In genomic region chr15:78003929-78004328, GRCm38 (mm10) we compare ENCODE assay signal across 9 mouse cellular contexts. TPM values are rescaled to one million over a fixed set of nuclear protein-coding genes. Genes with fewer than 3 reads are reported as not detected.
DNase-seq lines count a peak whose midpoint lies in the region; ATAC-seq and TF ChIP-seq lines count a peak whose summit lies in the region.
"Had no signal": no experiment of that assay in that cellular context is flagged by ENCODE, and none has a peak within 500 bp of the region (broad histone marks: within the 10 kb centered on the region; RNA-seq: fewer than 3 reads in every experiment).

No protein-coding gene starts in this region.

- no peak for TF ChIP-seq CTCF in hindbrain, postnatal 0 days (IDR thresholded peaks at IDR 0.05; ENCODE audit: low read depth)
- TF ChIP-seq CTCF in ES-Bruce4 (IDR thresholded peaks at IDR 0.05; ENCODE audit: low read depth, low read length): no peak
- TF ChIP-seq CTCF in liver, adult 2 months (IDR thresholded peaks at IDR 0.05; ENCODE audit: low read depth, low read length): no peak

- H3K4me1 ChIP-seq in hindbrain, postnatal 0 days (ENCODE audit: insufficient read depth, low read length): no peaks in the 10 kb centered on the region
- no peaks in the 10 kb centered on the region for H3K4me1 ChIP-seq in hindbrain, embryonic 11.5 days (replicated peaks; ENCODE audit: control insufficient read depth, insufficient read depth, low read length)
- H3K4me1 ChIP-seq in ES-Bruce4 (ENCODE audit: control insufficient read depth, insufficient read depth, low read length): peaks cover 25% of the 10 kb centered on the region
- no peaks in the 10 kb centered on the region for H3K4me1 ChIP-seq in liver, adult 2 months (ENCODE audit: control insufficient read depth, insufficient read depth, low read length)
- peaks cover 7% of the 10 kb centered on the region for H3K4me1 ChIP-seq in midbrain, embryonic 15.5 days
- peaks cover 2% of the 10 kb centered on the region; the same call in 1 of the 2 replicates for H3K4me1 ChIP-seq in forebrain, embryonic 11.5 days (replicated peaks; ENCODE audit: control insufficient read depth, insufficient read depth, low read length)
- H3K4me1 ChIP-seq: midbrain, embryonic 12.5 days had no signal

- peak; percentile 44 for TF ChIP-seq POLR2A in ES-Bruce4 (IDR thresholded peaks at IDR 0.05; ENCODE audit: insufficient read depth, low read length)
- no peak for TF ChIP-seq POLR2A in liver, adult 2 months (IDR thresholded peaks at IDR 0.05; ENCODE audit: extremely low read depth, insufficient read depth, low read length)

- H3K4me3 ChIP-seq in hindbrain, postnatal 0 days (ENCODE audit: low read length): no peak overlapping the region
- no peak overlapping the region for H3K4me3 ChIP-seq in hindbrain, embryonic 11.5 days (ENCODE audit: low read depth, low read length)
- no peak overlapping the region for H3K4me3 ChIP-seq in ES-Bruce4 (ENCODE audit: low read depth, low read length)
- H3K4me3 ChIP-seq in liver, adult 2 months (ENCODE audit: insufficient read depth, low read depth, low read length): no peak overlapping the region
- H3K4me3 ChIP-seq in midbrain, embryonic 15.5 days: no peak overlapping the region
- no peak overlapping the region for H3K4me3 ChIP-seq in forebrain, embryonic 11.5 days (ENCODE audit: low read depth, low read length)
- H3K4me3 ChIP-seq: midbrain, embryonic 12.5 days had no signal

- intact Hi-C loops in left cerebral cortex, postnatal 10 days (cut with DNase I): no loop called here

- peak; percentile 57 for DNase-seq in hindbrain, postnatal 0 days (ENCODE audit: low spot score)
- no peak for DNase-seq in hindbrain, embryonic 11.5 days (ENCODE audit: low spot score)
- peak; percentile 5 for DNase-seq in c-Kit-positive CD71-negative TER-119-negative erythroid progenitor cells, embryonic 14.5 days (ENCODE audit: low read depth)
- peak; percentile 15 for DNase-seq in liver, adult 2 months (ENCODE audit: extremely low read depth, low read depth, low spot score)
- DNase-seq in left cerebral cortex, postnatal 10 days (ENCODE audit: extremely low spot score in 1 of 2, low spot score in 2 of 2): no peak
- no peak for DNase-seq in forebrain, embryonic 11.5 days (ENCODE audit: low spot score)

- TF ChIP-seq EP300 in ES-Bruce4 (IDR thresholded peaks at IDR 0.05; ENCODE audit: insufficient read depth, low read depth, low read length): no peak

- no peak overlapping the region for H3K27ac ChIP-seq in hindbrain, postnatal 0 days
- H3K27ac ChIP-seq in hindbrain, embryonic 11.5 days (ENCODE audit: low read depth, low read length): no peak overlapping the region
- H3K27ac ChIP-seq in ES-Bruce4 (ENCODE audit: insufficient read depth, low read length): no peak overlapping the region
- H3K27ac ChIP-seq in liver, adult 2 months (replicated peaks; ENCODE audit: insufficient read depth, low read depth, low read length): no peak overlapping the region
- no peak overlapping the region for H3K27ac ChIP-seq in midbrain, embryonic 15.5 days
- no peak overlapping the region for H3K27ac ChIP-seq in forebrain, embryonic 11.5 days (ENCODE audit: low read depth, low read length)
- H3K27ac ChIP-seq: midbrain, embryonic 12.5 days had no signal

- 43% methylated on average over 9 of the region's 9 CpGs for WGBS in hindbrain, postnatal 0 days
- 56% methylated on average over 9 of the region's 9 CpGs for WGBS in hindbrain, embryonic 11.5 days
- WGBS in liver, adult 2 months: 30% methylated on average over 9 of the region's 9 CpGs
- WGBS in midbrain, embryonic 15.5 days: 57% methylated on average over 9 of the region's 9 CpGs
- WGBS in forebrain, embryonic 11.5 days: 62% methylated on average over 9 of the region's 9 CpGs

- H3K36me3 ChIP-seq in hindbrain, postnatal 0 days (ENCODE audit: insufficient read depth, low read length): no peaks in the 10 kb centered on the region
- no peaks in the 10 kb centered on the region for H3K36me3 ChIP-seq in hindbrain, embryonic 11.5 days (ENCODE audit: control insufficient read depth, insufficient read depth, low read length)
- no peaks in the 10 kb centered on the region for H3K36me3 ChIP-seq in ES-Bruce4 (ENCODE audit: control insufficient read depth, insufficient read depth, low read length, poor library complexity, severe bottlenecking)
- no peaks in the 10 kb centered on the region for H3K36me3 ChIP-seq in liver, adult 2 months (ENCODE audit: control insufficient read depth, insufficient read depth, low read length)
- H3K36me3 ChIP-seq in midbrain, embryonic 15.5 days (replicated peaks): no peaks in the 10 kb centered on the region
- no peaks in the 10 kb centered on the region for H3K36me3 ChIP-seq in forebrain, embryonic 11.5 days (ENCODE audit: control insufficient read depth, insufficient read depth, low read length)
- H3K36me3 ChIP-seq: midbrain, embryonic 12.5 days had no signal

- no peak for ATAC-seq in hindbrain, postnatal 0 days
- no peak for ATAC-seq in hindbrain, embryonic 11.5 days (ENCODE audit: low FRiP score)
- ATAC-seq in midbrain, embryonic 15.5 days (replicated peaks): no peak
- no peak for ATAC-seq in forebrain, embryonic 11.5 days (replicated peaks; ENCODE audit: low FRiP score)

- no peaks in the 10 kb centered on the region for H3K79me2 ChIP-seq in liver, adult 2 months (ENCODE audit: control insufficient read depth, insufficient read depth, low read length)

- H3K9me3 ChIP-seq in hindbrain, postnatal 0 days (ENCODE audit: low read length): no peaks in the 10 kb centered on the region
- no peaks in the 10 kb centered on the region for H3K9me3 ChIP-seq in hindbrain, embryonic 11.5 days (ENCODE audit: control insufficient read depth, low read length)
- H3K9me3 ChIP-seq in ES-Bruce4 (replicated peaks; ENCODE audit: control insufficient read depth, insufficient read depth, low read length, poor library complexity, severe bottlenecking): no peaks in the 10 kb centered on the region
- no peaks in the 10 kb centered on the region for H3K9me3 ChIP-seq in midbrain, embryonic 15.5 days
- H3K9me3 ChIP-seq in forebrain, embryonic 11.5 days (ENCODE audit: control insufficient read depth, low read length): no peaks in the 10 kb centered on the region
- H3K9me3 ChIP-seq: midbrain, embryonic 12.5 days had no signal

- H3K9ac ChIP-seq in hindbrain, postnatal 0 days (replicated peaks; ENCODE audit: low read length): no peak overlapping the region
- no peak overlapping the region for H3K9ac ChIP-seq in hindbrain, embryonic 11.5 days (ENCODE audit: low read depth, low read length)
- H3K9ac ChIP-seq in ES-Bruce4 (ENCODE audit: low read depth, poor library complexity, severe bottlenecking): no peak overlapping the region
- H3K9ac ChIP-seq in liver, adult 2 months (ENCODE audit: low read depth, low read length): no peak overlapping the region
- no peak overlapping the region for H3K9ac ChIP-seq in midbrain, embryonic 15.5 days
- no peak overlapping the region for H3K9ac ChIP-seq in forebrain, embryonic 11.5 days (ENCODE audit: low read length)
- H3K9ac ChIP-seq: midbrain, embryonic 12.5 days had no signal

- H3K4me2 ChIP-seq in hindbrain, postnatal 0 days (ENCODE audit: low read depth, low read length): no peak overlapping the region
- H3K4me2 ChIP-seq in hindbrain, embryonic 11.5 days (replicated peaks; ENCODE audit: low read depth, low read length): no peak overlapping the region
- no peak overlapping the region for H3K4me2 ChIP-seq in midbrain, embryonic 15.5 days
- no peak overlapping the region for H3K4me2 ChIP-seq in forebrain, embryonic 11.5 days (ENCODE audit: low read depth, low read length, severe bottlenecking)
- H3K4me2 ChIP-seq: midbrain, embryonic 12.5 days had no signal

- no peaks in the 10 kb centered on the region for H3K27me3 ChIP-seq in hindbrain, postnatal 0 days (ENCODE audit: insufficient read depth, low read length)
- H3K27me3 ChIP-seq in hindbrain, embryonic 11.5 days (ENCODE audit: control insufficient read depth, insufficient read depth, low read length): no peaks in the 10 kb centered on the region
- no peaks in the 10 kb centered on the region for H3K27me3 ChIP-seq in ES-Bruce4 (ENCODE audit: control insufficient read depth, insufficient read depth, low read length, poor library complexity, severe bottlenecking)
- H3K27me3 ChIP-seq in liver, adult 2 months (ENCODE audit: control insufficient read depth, insufficient read depth, low read length): no peaks in the 10 kb centered on the region
- no peaks in the 10 kb centered on the region for H3K27me3 ChIP-seq in midbrain, embryonic 15.5 days (replicated peaks)
- H3K27me3 ChIP-seq in forebrain, embryonic 11.5 days (ENCODE audit: control insufficient read depth, insufficient read depth, low read length): no peaks in the 10 kb centered on the region
- H3K27me3 ChIP-seq: midbrain, embryonic 12.5 days had no signal

RNA-seq across cellular contexts. Expression of gene Eif3d, which starts 33.3 kb away (rescaled TPM):
- total RNA-seq in hindbrain, postnatal 0 days (2014; rRNA removed): 121 and 139 TPM in 2 replicates
- 143 and 155 TPM in 2 replicates for polyA plus RNA-seq in hindbrain, postnatal 0 days (2015; fragmentation: Nextera tagmentation; extraction: Ambion mirVana)
- polyA plus RNA-seq in hindbrain, embryonic 11.5 days (2014; fragmentation: Nextera tagmentation; extraction: Ambion mirVana): 246 and 250 TPM in 2 replicates
- polyA plus RNA-seq in ES-Bruce4 (2011; ENCODE audit: insufficient read depth, insufficient read length, low read depth, missing spikeins): 357 and 409 TPM in 2 replicates
- total RNA-seq in liver, adult 2 months (2014; rRNA removed): 57.3 and 61.3 TPM in 2 replicates
- polyA plus RNA-seq in liver, adult 2 months (2012; rRNA removed): 92.9 and 115 TPM in 2 replicates
- polyA plus RNA-seq in midbrain, embryonic 15.5 days (2015; fragmentation: Nextera tagmentation; extraction: Ambion mirVana): 162 and 180 TPM in 2 replicates
- total RNA-seq in left cerebral cortex, postnatal 10 days (2021): 100 to 1,000 TPM; 115 to 116 TPM
- 243 and 275 TPM in 2 replicates for polyA plus RNA-seq in forebrain, embryonic 11.5 days (2014; fragmentation: Nextera tagmentation; extraction: Ambion mirVana)

RNA-seq across cellular contexts. Expression of gene Foxred2, which starts 47.4 kb away (rescaled TPM):
- 26.5 and 38.7 TPM in 2 replicates for total RNA-seq in hindbrain, postnatal 0 days (2014; rRNA removed)
- 9.1 and 9.8 TPM in 2 replicates for polyA plus RNA-seq in hindbrain, postnatal 0 days (2015; fragmentation: Nextera tagmentation; extraction: Ambion mirVana)
- 4.4 and 4.6 TPM in 2 replicates for polyA plus RNA-seq in hindbrain, embryonic 11.5 days (2014; fragmentation: Nextera tagmentation; extraction: Ambion mirVana)
- 10.1 and 10.9 TPM in 2 replicates for polyA plus RNA-seq in ES-Bruce4 (2011; ENCODE audit: insufficient read depth, insufficient read length, low read depth, missing spikeins)
- 0.13 and 0.18 TPM in 2 replicates for total RNA-seq in liver, adult 2 months (2014; rRNA removed)
- 0.16 and 0.18 TPM in 2 replicates for polyA plus RNA-seq in liver, adult 2 months (2012; rRNA removed)
- 10.3 and 11.8 TPM in 2 replicates for polyA plus RNA-seq in midbrain, embryonic 15.5 days (2015; fragmentation: Nextera tagmentation; extraction: Ambion mirVana)
- 10 to 100 TPM; 13.8 to 14.8 TPM for total RNA-seq in left cerebral cortex, postnatal 10 days (2021)
- polyA plus RNA-seq in forebrain, embryonic 11.5 days (2014; fragmentation: Nextera tagmentation; extraction: Ambion mirVana): 9.1 TPM in 2 replicates

Comparison
In these comparisons a context has a peak if more than half of its experiments do, and no peak if none do; other contexts are left out.
1. DNase-seq: peak in hindbrain, postnatal 0 days (single experiment), c-Kit-positive CD71-negative TER-119-negative erythroid progenitor cells, embryonic 14.5 days (single experiment) and liver, adult 2 months (single experiment); none in hindbrain, embryonic 11.5 days (single experiment), left cerebral cortex, postnatal 10 days (0 of 2) and forebrain, embryonic 11.5 days (single experiment).